Mouse (Mus musculus): ENCODE measurements around the gene Ifnar1. TPM values are rescaled to one million over a fixed set of nuclear protein-coding genes. Genes with fewer than 3 reads are reported as not detected.

Ifnar1 gene
- polyA plus RNA-seq (2012; rRNA removed): 33.8 and 44.2 TPM in 2 replicates

DNA sequence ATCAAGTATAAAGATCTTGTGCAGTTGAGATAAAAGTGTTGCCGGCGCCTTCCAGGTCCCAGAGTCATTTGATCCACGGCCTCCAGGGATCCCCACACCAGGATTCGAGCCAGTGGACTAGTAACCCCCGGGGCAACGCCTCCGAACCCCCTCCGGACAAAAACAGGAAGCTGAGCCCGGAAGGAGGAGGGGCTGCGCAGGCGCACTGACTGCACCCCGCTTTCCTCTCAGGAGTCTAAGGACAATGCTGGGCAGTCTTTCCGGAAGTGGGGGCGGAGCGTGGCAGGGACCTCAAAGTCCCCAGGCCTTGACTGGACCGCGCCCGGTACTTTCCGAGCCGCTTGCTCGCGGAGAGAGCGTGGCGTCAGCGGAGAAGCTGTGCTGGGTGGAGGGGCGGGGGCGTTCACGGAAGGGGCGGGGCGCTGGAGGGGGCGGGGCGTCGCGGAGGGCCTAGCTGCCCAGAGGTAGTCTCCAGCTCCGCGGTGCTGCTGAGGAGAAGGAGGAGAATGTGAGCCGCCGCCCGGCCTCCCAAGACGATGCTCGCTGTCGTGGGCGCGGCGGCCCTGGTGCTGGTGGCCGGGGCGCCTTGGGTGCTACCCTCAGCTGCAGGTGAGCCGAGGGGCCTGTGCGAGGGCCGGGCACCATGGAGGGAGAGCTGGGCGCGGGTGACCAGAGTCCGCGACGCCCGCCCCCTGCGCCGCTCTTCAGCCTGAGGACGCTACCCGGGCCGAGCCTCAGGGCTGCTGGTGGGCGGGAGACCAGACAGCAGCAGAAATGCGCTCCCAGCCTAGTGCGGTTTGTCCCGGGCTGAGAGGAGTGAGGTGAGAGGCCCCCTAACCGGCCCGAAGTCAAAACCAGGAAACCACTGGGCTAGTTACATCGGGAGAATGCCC lies at the start of gene Ifnar1:
Gene Ifnar1, plus strand, starts transcription at position 431 of the 893 bp plus-strand sequence.

DNA sequence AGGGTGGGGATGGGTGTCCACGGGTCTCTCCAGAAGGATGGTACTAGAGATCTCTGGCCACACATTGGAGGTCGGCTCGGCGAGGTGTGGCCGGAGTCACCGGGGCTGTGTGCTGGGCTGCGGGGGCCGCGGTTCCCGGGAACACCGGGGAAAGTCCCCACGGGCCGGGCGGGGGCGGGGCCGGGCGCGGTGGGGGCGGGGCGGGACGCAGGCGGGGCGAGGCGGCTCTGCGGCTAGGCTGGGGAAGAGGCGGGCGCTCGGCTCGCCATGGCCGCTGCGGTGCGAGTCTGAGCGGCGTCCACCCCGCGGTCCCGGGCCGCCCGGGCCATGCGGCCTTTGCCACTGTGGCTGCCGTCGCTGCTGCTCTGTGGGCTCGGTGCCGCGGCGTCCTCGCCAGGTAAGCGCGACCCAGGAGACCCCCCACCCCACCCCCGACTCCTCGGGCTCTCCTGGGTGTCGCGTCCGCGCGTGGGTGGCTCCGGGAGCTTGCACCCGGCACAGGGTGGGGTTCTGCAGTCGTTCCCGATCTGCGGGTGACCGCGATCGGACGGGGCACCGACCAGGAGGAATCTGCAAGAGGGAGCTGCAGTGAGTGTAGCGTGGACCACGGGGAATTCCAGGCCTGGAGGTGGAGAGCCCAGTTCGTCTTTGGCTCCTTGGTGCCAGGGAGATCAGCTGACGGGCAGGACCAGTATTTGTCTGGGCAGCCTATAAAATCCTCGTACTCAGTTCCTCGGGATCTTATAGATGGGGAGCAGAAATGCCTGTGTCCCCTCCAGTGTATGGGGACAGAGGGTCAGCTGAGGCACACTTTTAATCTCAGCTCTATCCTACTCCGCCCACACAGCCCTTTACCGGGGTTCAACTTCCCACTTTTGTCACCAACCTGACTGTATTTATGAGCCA lies 62.1 kb downstream of the Ifnar1 start, which contains the start of gene Ifngr2:
Gene Ifngr2, plus strand, starts transcription at position 237 of the 906 bp plus-strand sequence.

Other genes starting within 250 kb of the Ifnar1 start
- 1.3 and 3.3 TPM in 2 replicates for gene Olig1, start 215.5 kb upstream of the Ifnar1 start, polyA plus RNA-seq (2012; rRNA removed)
- 22.5 and 24.8 TPM in 2 replicates for gene Ifnar2, start 112.5 kb upstream of the Ifnar1 start, polyA plus RNA-seq (2012; rRNA removed)
- gene Gm21970, start 93.5 kb upstream of the Ifnar1 start, polyA plus RNA-seq (2012; rRNA removed): not detected in 2 replicates
- 5.8 and 6.3 TPM in 2 replicates for gene Il10rb, start 79.1 kb upstream of the Ifnar1 start, polyA plus RNA-seq (2012; rRNA removed)
- 11.3 and 17.4 TPM in 2 replicates for gene Ifngr2, start 61.8 kb downstream of the Ifnar1 start, polyA plus RNA-seq (2012; rRNA removed)
- gene Tmem50b, start 112.6 kb downstream of the Ifnar1 start, polyA plus RNA-seq (2012; rRNA removed): 14.7 and 24.9 TPM in 2 replicates
- 3.8 TPM in 2 replicates for gene Dnajc28, start 133.8 kb downstream of the Ifnar1 start, polyA plus RNA-seq (2012; rRNA removed)
- gene Gart, start 161.7 kb downstream of the Ifnar1 start, polyA plus RNA-seq (2012; rRNA removed): 80.4 and 154 TPM in 2 replicates
- gene Son, start 162.3 kb downstream of the Ifnar1 start, polyA plus RNA-seq (2012; rRNA removed): 360 and 423 TPM in 2 replicates
- gene Donson, start 203.5 kb downstream of the Ifnar1 start, polyA plus RNA-seq (2012; rRNA removed): 39.8 and 43.0 TPM in 2 replicates
- 45.1 and 53.1 TPM in 2 replicates for gene Cryzl1, start 243.7 kb downstream of the Ifnar1 start, polyA plus RNA-seq (2012; rRNA removed)
- gene Itsn1, start 244.0 kb downstream of the Ifnar1 start, polyA plus RNA-seq (2012; rRNA removed): 70.3 and 260 TPM in 2 replicates

Measured in central nervous system, embryonic 11.5 days (tissue).